Comparison of ENCODE assay signal across 20 mouse cellular contexts in genomic region chr2:153336117-153336516, GRCm38 (mm10). TPM values are rescaled to one million over a fixed set of nuclear protein-coding genes. Genes with fewer than 3 reads are reported as not detected.
DNase-seq lines count a peak whose midpoint lies in the region; ATAC-seq and TF ChIP-seq lines count a peak whose summit lies in the region.
"Had no signal": no experiment of that assay in that cellular context is flagged by ENCODE, and none has a peak within 500 bp of the region (broad histone marks: within the 10 kb centered on the region; RNA-seq: fewer than 3 reads in every experiment).

No protein-coding gene starts in this region.

- no peaks in the 10 kb centered on the region for H3K27me3 ChIP-seq in MEL (ENCODE audit: control insufficient read depth in 1 of 2, insufficient read depth in 2 of 2, low read length in 2 of 2)
- H3K27me3 ChIP-seq: heart, embryonic 15.5 days; hindbrain, embryonic 15.5 days had no signal

- intact Hi-C loops in heart, postnatal 10 days (cut with DNase I), result no loop called here
- intact Hi-C loops in left cerebral cortex, postnatal 25 days (cut with DNase I), result no loop called here

- peak; percentile 56 for ATAC-seq in megakaryocyte, adult 5-6 weeks (ENCODE audit: poor library complexity, severe bottlenecking)
- ATAC-seq: lung, postnatal 0 days had no signal

- no peaks in the 10 kb centered on the region for H3K79me2 ChIP-seq in MEL (ENCODE audit: control insufficient read depth, insufficient read depth, low read length, poor library complexity)

- H3K9ac ChIP-seq in MEL (ENCODE audit: control insufficient read depth, low read depth, low read length, poor library complexity, severe bottlenecking), result no peak overlapping the region
- H3K9ac ChIP-seq: heart, embryonic 15.5 days; hindbrain, embryonic 15.5 days; liver, embryonic 14.5 days had no signal

- peak; percentile 81 for DNase-seq in CD4-positive helper T cell, adult 2 months (ENCODE audit: low read depth, low spot score)
- peak; percentile 49 for DNase-seq in MEL (ENCODE audit: low read depth, low spot score)
- peak; percentile 75 for DNase-seq in thymus, postnatal 14 days
- no peak for DNase-seq in heart, postnatal 10 days
- no peak for DNase-seq in left cerebral cortex, postnatal 25 days (ENCODE audit: low spot score in 2 of 2)
- no peak for DNase-seq in heart, adult 9 months (ENCODE audit: low spot score in 2 of 2)
- DNase-seq: adrenal gland, postnatal 14 days; cerebellum, adult 9-10 months; kidney, adult 2 months; kidney, postnatal 36 days; right cerebral cortex, adult 18-20 months; spleen, adult 18-20 months had no signal

- no peaks in the 10 kb centered on the region for H3K4me1 ChIP-seq in MEL (ENCODE audit: control insufficient read depth in 1 of 2, insufficient read depth in 2 of 2, low read length in 2 of 2)
- H3K4me1 ChIP-seq: hindbrain, embryonic 15.5 days had no signal

- H3K36me3 ChIP-seq in MEL (ENCODE audit: control insufficient read depth in 1 of 2, insufficient read depth in 2 of 2, low read length in 2 of 2), result no peaks in the 10 kb centered on the region; a peak in 1 of 4 replicates

- H3K9me3 ChIP-seq in MEL (replicated peaks; ENCODE audit: insufficient read depth, low read length), result no peaks in the 10 kb centered on the region
- H3K9me3 ChIP-seq: G1E; heart, embryonic 15.5 days; hindbrain, embryonic 15.5 days had no signal

- no peak overlapping the region for H3K27ac ChIP-seq in MEL (ENCODE audit: control insufficient read depth, low read depth, low read length)
- H3K27ac ChIP-seq: heart, embryonic 15.5 days; hindbrain, embryonic 15.5 days; liver, embryonic 14.5 days; stomach, postnatal 0 days had no signal

- H3K4me3 ChIP-seq in MEL (ENCODE audit: control insufficient read depth in 1 of 2, insufficient read depth in 1 of 2, low read depth in 2 of 2, low read length in 2 of 2), result no peak overlapping the region
- H3K4me3 ChIP-seq: erythroblast, embryonic 14.5 days; heart, embryonic 15.5 days; hindbrain, embryonic 15.5 days had no signal

- TF ChIP-seq EP300 in MEL (IDR thresholded peaks at IDR 0.05; ENCODE audit: low read depth in 1 of 2, low read length in 2 of 2), result no peak

- no peak for TF ChIP-seq POLR2A in MEL (IDR thresholded peaks at IDR 0.05; ENCODE audit: control insufficient read depth in 1 of 2, insufficient read depth in 1 of 2, low read depth in 1 of 2, low read length in 2 of 2, poor library complexity in 1 of 2)

- no peak for TF ChIP-seq CTCF in MEL (IDR thresholded peaks at IDR 0.05 in 2 of 3, conservative IDR thresholded peaks at IDR 0.05 in 1 of 3; ENCODE audit: control insufficient read depth in 1 of 3, insufficient read depth in 1 of 3, low read depth in 2 of 3, low read length in 3 of 3, poor library complexity in 1 of 3, severe bottlenecking in 1 of 3)

- TF ChIP-seq RAD21 in MEL (IDR thresholded peaks at IDR 0.05; ENCODE audit: low read depth, low read length), result no peak

TF ChIP-seq in MEL, 35 proteins besides CTCF, POLR2A, EP300 and RAD21:
- TF ChIP-seq POLR2AphosphoS5 (IDR thresholded peaks at IDR 0.05; ENCODE audit: borderline replicate concordance, low read depth, low read length) (no peak), MYC (IDR thresholded peaks at IDR 0.05; ENCODE audit: low read depth, low read length) (no peak), ETS1 (IDR thresholded peaks at IDR 0.05; ENCODE audit: low read depth, low read length) (0 out of 2 replicates have a peak, but pooled peaks have one; percentile 26)

RNA-seq across cellular contexts. Expression of gene Asxl1, which starts 9.5 kb away (rescaled TPM):
- 15.2 and 20.6 TPM in 2 replicates for total RNA-seq in MEL (2012; rRNA removed)
- polyA plus RNA-seq in MEL (2012; ENCODE audit: insufficient read depth in 1 of 2, insufficient read length in 2 of 2, low read depth in 1 of 2, low replicate concordance in 2 of 2, missing spikeins in 1 of 2), result 10 to 100 TPM in 1 of 2 experiments, not detected in 1; 35.5 TPM
- 29.3 and 40.6 TPM in 2 replicates for total RNA-seq in megakaryocyte, adult 5-6 weeks (2015)
- total RNA-seq in megakaryocyte, adult 5-6 weeks (2017), result 30.9 and 35.4 TPM in 2 replicates
- 10 to 100 TPM; 27.5 to 30.3 TPM for total RNA-seq in heart, postnatal 10 days (2021)
- 10 to 100 TPM; 33.9 to 36.3 TPM for total RNA-seq in left cerebral cortex, postnatal 25 days (2021)

RNA-seq across cellular contexts. Expression of gene Kif3b, which starts 44.9 kb away (rescaled TPM):
- total RNA-seq in MEL (2012; rRNA removed), result 10.0 and 11.0 TPM in 2 replicates
- polyA plus RNA-seq in MEL (2012; ENCODE audit: insufficient read depth in 1 of 2, insufficient read length in 2 of 2, low read depth in 1 of 2, low replicate concordance in 2 of 2, missing spikeins in 1 of 2), result 10 to 100 TPM; 17.9 to 34.2 TPM
- 13.2 and 16.5 TPM in 2 replicates for total RNA-seq in megakaryocyte, adult 5-6 weeks (2015)
- 23.5 and 30.2 TPM in 2 replicates for total RNA-seq in megakaryocyte, adult 5-6 weeks (2017)
- 10 to 100 TPM; 11.3 to 12.9 TPM for total RNA-seq in heart, postnatal 10 days (2021)
- 10 to 100 TPM; 59.3 to 60.2 TPM for total RNA-seq in left cerebral cortex, postnatal 25 days (2021)

Comparison
In these comparisons a context has a peak if more than half of its experiments do, and no peak if none do; other contexts are left out.
1. DNase-seq: peak in CD4-positive helper T cell, adult 2 months (single experiment), MEL (single experiment) and thymus, postnatal 14 days (single experiment); none in heart, postnatal 10 days (0 of 2), left cerebral cortex, postnatal 25 days (0 of 2) and heart, adult 9 months (0 of 2).